8 mouse cellular contexts compared by ENCODE assay signal in genomic region chr8:121829048-121829776, GRCm38 (mm10). TPM values are rescaled to one million over a fixed set of nuclear protein-coding genes. Genes with fewer than 3 reads are reported as not detected.
DNase-seq lines count a peak whose midpoint lies in the region; ATAC-seq lines count a peak whose summit lies in the region.

Gene Klhdc4, minus strand, starts transcription at chr8:121829569.

- no peaks in the 10 kb centered on the region for H3K27me3 ChIP-seq in heart, embryonic 14.5 days (ENCODE audit: control insufficient read depth, insufficient read depth, low read length)
- peaks cover 2% of the 10 kb centered on the region; the same call in 1 of the 2 replicates for H3K27me3 ChIP-seq in liver, embryonic 13.5 days
- H3K27me3 ChIP-seq in stomach, embryonic 16.5 days (ENCODE audit: control insufficient read depth, insufficient read depth, low read length) = no peaks in the 10 kb centered on the region

- peak; percentile 95 for DNase-seq in CD4-positive, CD25-positive, alpha-beta regulatory T cell, adult 2 months (ENCODE audit: low read depth, low spot score)
- DNase-seq in fibroblast of lung, adult 2 months (ENCODE audit: low read depth) = peak; percentile 73
- DNase-seq in kidney, postnatal 14 days = peak; percentile 90
- DNase-seq in liver, embryonic 13.5 days = peak; percentile 69
- peak; percentile 93 for DNase-seq in neural tube, embryonic 10.5 days (ENCODE audit: extremely low spot score, low spot score)

- under 1% methylated on average over 67 of the region's 68 CpGs for WGBS in heart, embryonic 14.5 days
- WGBS in liver, embryonic 13.5 days (ENCODE audit: insufficient replicate concordance) = under 1% methylated on average over 68 of the region's 68 CpGs
- WGBS in stomach, embryonic 16.5 days = under 1% methylated on average over 64 of the region's 68 CpGs

- H3K9me3 ChIP-seq in heart, embryonic 14.5 days (ENCODE audit: control insufficient read depth, low read length) = no peaks in the 10 kb centered on the region
- no peaks in the 10 kb centered on the region for H3K9me3 ChIP-seq in liver, embryonic 13.5 days (replicated peaks)
- H3K9me3 ChIP-seq in stomach, embryonic 16.5 days (replicated peaks; ENCODE audit: control insufficient read depth, low read length) = no peaks in the 10 kb centered on the region

- H3K9ac ChIP-seq in heart, embryonic 14.5 days (ENCODE audit: low read length) = peak within 1 kb of the TSS; percentile 92
- peak within 1 kb of the TSS; percentile 82 for H3K9ac ChIP-seq in liver, embryonic 13.5 days
- H3K9ac ChIP-seq in stomach, embryonic 16.5 days (ENCODE audit: low read length) = peak within 1 kb of the TSS; percentile 93

- H3K4me3 ChIP-seq in brown adipose tissue, adult 24 weeks (ENCODE audit: insufficient read depth, low read depth, low read length) = peak within 1 kb of the TSS; percentile 79
- peak within 1 kb of the TSS; percentile 75 to 87 for H3K4me3 ChIP-seq in heart, embryonic 14.5 days (ENCODE audit: control insufficient read depth in 1 of 2, insufficient read depth in 1 of 2, low read depth in 1 of 2, low read length in 2 of 2)
- H3K4me3 ChIP-seq in liver, embryonic 13.5 days (replicated peaks) = peak within 1 kb of the TSS; percentile 90
- peak within 1 kb of the TSS; percentile 92 for H3K4me3 ChIP-seq in stomach, embryonic 16.5 days (replicated peaks; ENCODE audit: low read length)

- H3K27ac ChIP-seq in brown adipose tissue, adult 24 weeks (replicated peaks; ENCODE audit: low read depth, low read length) = 0 out of 2 replicates have a peak within 1 kb of the TSS, but pooled peaks have one; percentile 54
- H3K27ac ChIP-seq in heart, embryonic 14.5 days (replicated peaks in 1 of 2; ENCODE audit: control insufficient read depth in 1 of 2, insufficient read depth in 1 of 2, low read depth in 2 of 2, low read length in 2 of 2) = peak within 1 kb of the TSS in 1 of 2 experiments; percentile 44; a peak in 1 of 4 replicates
- no peak within 1 kb of the TSS for H3K27ac ChIP-seq in liver, embryonic 13.5 days
- peak within 1 kb of the TSS; percentile 49; the same call in 1 of the 2 replicates for H3K27ac ChIP-seq in stomach, embryonic 16.5 days (ENCODE audit: low read length)

- H3K36me3 ChIP-seq in heart, embryonic 14.5 days (ENCODE audit: control insufficient read depth, insufficient read depth, low read length) = no peaks in the 10 kb centered on the region
- H3K36me3 ChIP-seq in liver, embryonic 13.5 days = no peaks in the 10 kb centered on the region
- H3K36me3 ChIP-seq in stomach, embryonic 16.5 days (ENCODE audit: control insufficient read depth, insufficient read depth, low read length) = no peaks in the 10 kb centered on the region

- ATAC-seq in heart, embryonic 14.5 days (ENCODE audit: insufficient number of reproducible peaks, insufficient read depth, low FRiP score, low read depth) = peak; percentile 83
- peak; percentile 96 for ATAC-seq in liver, embryonic 13.5 days (ENCODE audit: low read depth)
- ATAC-seq in stomach, embryonic 16.5 days (ENCODE audit: insufficient read depth, low FRiP score) = peak; percentile 98

- H3K4me1 ChIP-seq in brown adipose tissue, adult 24 weeks (ENCODE audit: control insufficient read depth, insufficient read depth, insufficient read length, low read length) = peaks cover 5% of the 10 kb centered on the region
- peaks cover 10 to 17% of the 10 kb centered on the region in 2 experiments for H3K4me1 ChIP-seq in heart, embryonic 14.5 days (ENCODE audit: control insufficient read depth in 2 of 2, insufficient read depth in 2 of 2, low read length in 2 of 2)
- peaks cover 20% of the 10 kb centered on the region for H3K4me1 ChIP-seq in liver, embryonic 13.5 days (replicated peaks)
- H3K4me1 ChIP-seq in stomach, embryonic 16.5 days (ENCODE audit: control insufficient read depth, insufficient read depth, low read length) = peaks cover 13% of the 10 kb centered on the region

- H3K4me2 ChIP-seq in heart, embryonic 14.5 days (ENCODE audit: low read length) = peak within 1 kb of the TSS; percentile 96
- peak within 1 kb of the TSS; percentile 92 for H3K4me2 ChIP-seq in liver, embryonic 13.5 days
- peak within 1 kb of the TSS; percentile 96 for H3K4me2 ChIP-seq in stomach, embryonic 16.5 days (ENCODE audit: low read depth, low read length)

RNA-seq across cellular contexts. Expression of gene Klhdc4, which starts in this region (rescaled TPM):
- polyA plus RNA-seq in brown adipose tissue, adult 24 weeks (2012; ENCODE audit: insufficient read depth, insufficient read length, missing spikeins) = 10.5 and 11.4 TPM in 2 replicates
- 20.8 and 20.9 TPM in 2 replicates for polyA plus RNA-seq in heart, embryonic 14.5 days (2014; fragmentation: Nextera tagmentation; extraction: Ambion mirVana)
- 27.6 and 29.0 TPM in 2 replicates for polyA plus RNA-seq in liver, embryonic 13.5 days (2015; fragmentation: Nextera tagmentation; extraction: Ambion mirVana)
- polyA plus RNA-seq in stomach, embryonic 16.5 days (2015; fragmentation: Nextera tagmentation; extraction: Ambion mirVana) = 34.3 and 39.3 TPM in 2 replicates
